Mouse (Mus musculus): Measurements from ENCODE around the gene Rasal3.

GRCm38 (mm10) chr17:32341102-32341501, 62.3 kb downstream of the Rasal3 start:
- TF ChIP-seq GATA1 (IDR thresholded peaks at IDR 0.05; ENCODE audit: borderline replicate concordance, low read length) (no peak), FLI1 (IDR thresholded peaks at IDR 0.05; ENCODE audit: low read length) (no peak)
